Comparison of ENCODE assay signal across 1 mouse cellular context in the genomic region with DNA sequence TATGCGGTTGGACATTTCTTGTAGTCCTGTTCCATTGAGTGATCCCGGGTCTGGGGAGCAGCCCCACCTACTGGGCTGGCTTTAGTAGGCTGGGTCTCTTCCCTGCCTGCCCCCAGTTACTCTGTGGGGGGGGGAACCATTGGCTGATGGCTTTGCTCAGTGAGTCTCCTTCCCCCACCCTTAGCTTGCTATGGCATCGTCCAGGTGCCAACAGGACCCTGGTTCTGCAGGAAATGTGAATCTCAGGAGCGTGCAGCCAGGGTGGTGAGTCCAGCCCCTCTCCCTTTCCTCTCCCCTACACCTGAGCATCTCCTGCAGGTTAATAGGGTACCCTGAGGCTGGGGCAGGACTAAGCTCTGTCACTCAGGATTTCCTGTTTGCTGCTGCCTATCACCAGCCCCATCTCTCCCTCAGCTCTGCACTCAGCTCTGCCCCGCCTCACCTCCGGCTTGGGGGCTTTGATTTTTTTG.
TF ChIP-seq lines count a peak whose summit lies in the region.

No protein-coding gene starts in this region.

TF ChIP-seq in C2C12, 6 proteins besides CTCF, POLR2A, EP300 and RAD21 (continued from another document):
- TF ChIP-seq MYOD1 (IDR thresholded peaks at IDR 0.05; ENCODE audit: control insufficient read depth, insufficient read length, low read depth) (no peak), MYOG (IDR thresholded peaks at IDR 0.05; ENCODE audit: control insufficient read depth, extremely low read depth, insufficient read length) (no peak)
